Mouse (Mus musculus): ENCODE data around the gene Acvrl1.

The Acvrl1 gene

DNA sequence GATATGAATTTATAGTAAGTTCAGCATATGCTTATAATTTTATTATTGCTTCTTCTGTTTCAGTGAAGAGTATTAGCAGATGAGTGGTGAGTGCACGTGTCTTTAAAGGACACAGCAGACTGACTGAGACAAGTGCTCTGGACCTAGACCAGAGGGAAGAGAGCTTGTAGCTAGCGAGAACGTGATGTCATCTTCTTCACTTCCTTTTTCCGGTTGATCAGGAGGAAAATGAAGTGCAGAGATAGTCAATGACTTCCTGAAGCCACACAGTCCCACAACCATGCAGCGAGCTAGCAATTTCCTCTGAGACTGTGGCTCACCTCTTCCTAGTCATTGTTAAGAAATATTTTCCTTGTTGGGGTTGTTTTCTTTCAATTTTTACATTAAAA, 62.4 kb downstream of the Acvrl1 start:
- in situ Hi-C loops (cut with MseI, MboI) = no loop called here

GRCm38 (mm10) chr15:101191459-101192259, 63.3 kb downstream of the Acvrl1 start:
- in situ Hi-C loops (cut with MseI, MboI) = no loop called here

- in situ Hi-C loops (cut with MseI, MboI) = no loop called here
These were observed 63.9 kb downstream of the Acvrl1 start for GRCm38 (mm10) chr15:101192260-101192640.

DNA sequence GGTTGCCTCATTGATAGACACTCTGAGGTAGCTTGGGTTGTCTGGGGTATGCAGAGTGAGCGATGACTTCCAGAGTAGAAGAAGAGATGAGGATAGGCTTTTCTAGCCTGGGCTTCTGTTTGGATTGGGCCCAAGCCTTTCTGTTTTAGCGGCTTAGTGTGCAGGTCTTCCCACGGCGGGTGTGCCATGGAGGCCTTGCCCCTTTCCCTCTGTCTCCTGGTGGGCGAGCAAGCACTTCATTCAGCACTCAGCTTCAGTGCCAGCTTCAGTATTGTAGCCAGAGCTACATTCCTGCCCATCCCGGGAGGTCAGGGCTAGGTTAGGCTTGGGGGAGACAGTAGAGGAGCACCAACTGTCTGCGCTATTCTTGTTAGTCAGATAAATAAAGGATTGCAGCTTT, 64.3 kb downstream of the Acvrl1 start:
- in situ Hi-C loops (cut with MseI, MboI) = no loop called here

- in situ Hi-C loops (cut with MseI, MboI) = no loop called here
These were observed 65.6 kb downstream of the Acvrl1 start for GRCm38 (mm10) chr15:101193971-101194370.
